ENCODE assay signal across 17 mouse cellular contexts in the genomic region with DNA sequence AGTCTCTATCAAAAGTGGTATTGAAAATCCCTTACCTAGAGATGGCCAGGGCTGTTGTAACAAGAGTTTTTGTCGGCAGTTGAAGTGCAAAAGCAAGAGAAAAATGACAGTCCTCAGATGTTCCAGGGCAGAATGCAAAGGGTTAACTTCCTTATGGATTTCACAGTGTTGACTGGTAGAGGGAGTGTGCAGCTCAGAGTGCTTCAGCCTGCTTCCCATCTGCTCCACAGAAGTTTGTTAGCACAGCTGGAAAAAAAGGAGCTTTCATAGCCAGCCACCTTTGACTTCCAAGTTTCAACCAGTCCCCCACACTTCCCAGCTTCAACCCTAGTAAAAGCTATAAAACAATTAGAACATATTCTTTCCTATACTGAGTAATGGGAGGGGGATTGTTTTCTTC.
DNase-seq lines count a peak whose midpoint lies in the region; ATAC-seq and TF ChIP-seq lines count a peak whose summit lies in the region.
"Had no signal": no experiment of that assay in that cellular context is flagged by ENCODE, and none has a peak within 500 bp of the region (broad histone marks: within the 10 kb centered on the region; RNA-seq: fewer than 3 reads in every experiment).

No protein-coding gene starts in this region.

- WGBS in intestine, embryonic 15.5 days: 24% methylated on average over 1 of the region's 1 CpGs
- WGBS in intestine, postnatal 0 days: 39% methylated on average over 1 of the region's 1 CpGs
- WGBS in midbrain, postnatal 0 days: 70% methylated on average over 1 of the region's 1 CpGs
- WGBS in midbrain, embryonic 16.5 days: 63% methylated on average over 1 of the region's 1 CpGs
- 25% methylated on average over 1 of the region's 1 CpGs for whole genome bisulfite sequencing in embryonic facial prominence, embryonic 14.5 days
- WGBS in heart, embryonic 10.5 days: 69% methylated on average over 1 of the region's 1 CpGs

- no peak overlapping the region for H3K4me3 ChIP-seq in intestine, embryonic 15.5 days (replicated peaks)
- no peak overlapping the region for H3K4me3 ChIP-seq in intestine, postnatal 0 days (ENCODE audit: low read depth, low read length)
- H3K4me3 ChIP-seq in midbrain, postnatal 0 days (ENCODE audit: low read depth, low read length): no peak overlapping the region
- no peak overlapping the region for H3K4me3 ChIP-seq in midbrain, embryonic 16.5 days (ENCODE audit: low read depth, low read length)
- no peak overlapping the region for H3K4me3 ChIP-seq in embryonic facial prominence, embryonic 14.5 days (ENCODE audit: low read depth, low read length)
- H3K4me3 ChIP-seq in heart, embryonic 10.5 days: no peak overlapping the region
- H3K4me3 ChIP-seq: embryonic facial prominence, embryonic 13.5 days; forebrain, embryonic 12.5 days; gastrocnemius, adult 2 months; heart, adult 2 months; limb, embryonic 15.5 days had no signal

- H3K9ac ChIP-seq in intestine, embryonic 15.5 days: no peak overlapping the region
- H3K9ac ChIP-seq in intestine, postnatal 0 days (ENCODE audit: low read depth, low read length): no peak overlapping the region
- no peak overlapping the region for H3K9ac ChIP-seq in midbrain, postnatal 0 days (replicated peaks; ENCODE audit: low read length, poor library complexity, severe bottlenecking)
- no peak overlapping the region for H3K9ac ChIP-seq in midbrain, embryonic 16.5 days (ENCODE audit: low read depth, low read length)
- no peak overlapping the region for H3K9ac ChIP-seq in embryonic facial prominence, embryonic 14.5 days (ENCODE audit: low read depth, low read length)
- H3K9ac ChIP-seq: embryonic facial prominence, embryonic 13.5 days; forebrain, embryonic 12.5 days; limb, embryonic 15.5 days had no signal

- no peaks in the 10 kb centered on the region for H3K9me3 ChIP-seq in intestine, embryonic 15.5 days
- no peaks in the 10 kb centered on the region for H3K9me3 ChIP-seq in intestine, postnatal 0 days (ENCODE audit: control insufficient read depth)
- H3K9me3 ChIP-seq in midbrain, postnatal 0 days (ENCODE audit: low read length): no peaks in the 10 kb centered on the region
- no peaks in the 10 kb centered on the region for H3K9me3 ChIP-seq in midbrain, embryonic 16.5 days (replicated peaks; ENCODE audit: control insufficient read depth, low read length, poor library complexity, severe bottlenecking)
- no peaks in the 10 kb centered on the region for H3K9me3 ChIP-seq in embryonic facial prominence, embryonic 14.5 days (ENCODE audit: control insufficient read depth, low read length)
- H3K9me3 ChIP-seq in heart, embryonic 10.5 days: no peaks in the 10 kb centered on the region
- H3K9me3 ChIP-seq: embryonic facial prominence, embryonic 13.5 days; forebrain, embryonic 12.5 days; limb, embryonic 15.5 days had no signal

- H3K4me2 ChIP-seq in intestine, embryonic 15.5 days (replicated peaks): no peak overlapping the region
- H3K4me2 ChIP-seq in intestine, postnatal 0 days (replicated peaks; ENCODE audit: low read depth): no peak overlapping the region
- H3K4me2 ChIP-seq in midbrain, postnatal 0 days (ENCODE audit: low read depth, low read length, poor library complexity, severe bottlenecking): no peak overlapping the region
- no peak overlapping the region for H3K4me2 ChIP-seq in midbrain, embryonic 16.5 days (ENCODE audit: low read length)
- H3K4me2 ChIP-seq in embryonic facial prominence, embryonic 14.5 days (ENCODE audit: low read depth, low read length): no peak overlapping the region
- H3K4me2 ChIP-seq: embryonic facial prominence, embryonic 13.5 days; forebrain, embryonic 12.5 days; limb, embryonic 15.5 days had no signal

- no peak overlapping the region for H3K27ac ChIP-seq in intestine, embryonic 15.5 days
- no peak overlapping the region for H3K27ac ChIP-seq in intestine, postnatal 0 days (ENCODE audit: low read depth, low read length)
- H3K27ac ChIP-seq in midbrain, postnatal 0 days (ENCODE audit: low read depth, low read length): no peak overlapping the region
- H3K27ac ChIP-seq in midbrain, embryonic 16.5 days (ENCODE audit: low read length): no peak overlapping the region
- H3K27ac ChIP-seq in embryonic facial prominence, embryonic 14.5 days (replicated peaks; ENCODE audit: low read depth, low read length): no peak overlapping the region
- no peak overlapping the region for H3K27ac ChIP-seq in heart, embryonic 10.5 days
- H3K27ac ChIP-seq: embryonic facial prominence, embryonic 13.5 days; forebrain, embryonic 12.5 days; gastrocnemius, adult 2 months; heart, adult 2 months; limb, embryonic 15.5 days had no signal

- H3K27me3 ChIP-seq in intestine, embryonic 15.5 days (replicated peaks): no peaks in the 10 kb centered on the region
- no peaks in the 10 kb centered on the region for H3K27me3 ChIP-seq in intestine, postnatal 0 days (replicated peaks; ENCODE audit: control insufficient read depth, insufficient read depth, low read length)
- no peaks in the 10 kb centered on the region for H3K27me3 ChIP-seq in midbrain, postnatal 0 days (ENCODE audit: insufficient read depth, low read length)
- no peaks in the 10 kb centered on the region for H3K27me3 ChIP-seq in midbrain, embryonic 16.5 days (ENCODE audit: control insufficient read depth, insufficient read depth, low read depth, low read length)
- no peaks in the 10 kb centered on the region for H3K27me3 ChIP-seq in embryonic facial prominence, embryonic 14.5 days (replicated peaks; ENCODE audit: control insufficient read depth, insufficient read depth, low read length)
- no peaks in the 10 kb centered on the region for H3K27me3 ChIP-seq in heart, embryonic 10.5 days (ENCODE audit: insufficient read depth, poor library complexity, severe bottlenecking)
- H3K27me3 ChIP-seq: embryonic facial prominence, embryonic 13.5 days; forebrain, embryonic 12.5 days; limb, embryonic 15.5 days had no signal

- TF ChIP-seq CTCF in intestine, postnatal 0 days (IDR thresholded peaks at IDR 0.05; ENCODE audit: low read depth): no peak
- TF ChIP-seq CTCF in midbrain, postnatal 0 days (IDR thresholded peaks at IDR 0.05): no peak

- H3K4me1 ChIP-seq in intestine, embryonic 15.5 days (replicated peaks): no peaks in the 10 kb centered on the region
- H3K4me1 ChIP-seq in intestine, postnatal 0 days (replicated peaks; ENCODE audit: control insufficient read depth, insufficient read depth, low read length): no peaks in the 10 kb centered on the region
- H3K4me1 ChIP-seq in midbrain, postnatal 0 days (ENCODE audit: insufficient read depth, low read length): no peaks in the 10 kb centered on the region
- H3K4me1 ChIP-seq in midbrain, embryonic 16.5 days (ENCODE audit: control insufficient read depth, insufficient read depth, low read length): no peaks in the 10 kb centered on the region
- H3K4me1 ChIP-seq in embryonic facial prominence, embryonic 14.5 days (ENCODE audit: control insufficient read depth, insufficient read depth, low read length): no peaks in the 10 kb centered on the region
- no peaks in the 10 kb centered on the region for H3K4me1 ChIP-seq in heart, embryonic 10.5 days
- H3K4me1 ChIP-seq: embryonic facial prominence, embryonic 13.5 days; forebrain, embryonic 12.5 days; limb, embryonic 15.5 days had no signal

- ATAC-seq in intestine, embryonic 15.5 days: 0 out of 2 replicates have a peak, but pooled peaks have one; percentile 39
- no peak for ATAC-seq in intestine, postnatal 0 days
- ATAC-seq in midbrain, postnatal 0 days (ENCODE audit: low FRiP score): no peak
- no peak for ATAC-seq in midbrain, embryonic 16.5 days
- no peak for ATAC-seq in embryonic facial prominence, embryonic 14.5 days (ENCODE audit: low read depth)
- no peak for ATAC-seq in frontal cortex, adult (ENCODE audit: low TSS enrichment)

- no peaks in the 10 kb centered on the region for H3K36me3 ChIP-seq in intestine, embryonic 15.5 days
- H3K36me3 ChIP-seq in intestine, postnatal 0 days (ENCODE audit: control insufficient read depth, insufficient read depth): no peaks in the 10 kb centered on the region
- H3K36me3 ChIP-seq in midbrain, postnatal 0 days (ENCODE audit: insufficient read depth, low read length): no peaks in the 10 kb centered on the region
- no peaks in the 10 kb centered on the region for H3K36me3 ChIP-seq in midbrain, embryonic 16.5 days (ENCODE audit: control insufficient read depth, insufficient read depth, low read length)
- no peaks in the 10 kb centered on the region for H3K36me3 ChIP-seq in embryonic facial prominence, embryonic 14.5 days (ENCODE audit: control insufficient read depth, insufficient read depth, low read length)
- no peaks in the 10 kb centered on the region for H3K36me3 ChIP-seq in heart, embryonic 10.5 days
- H3K36me3 ChIP-seq: embryonic facial prominence, embryonic 13.5 days; forebrain, embryonic 12.5 days; limb, embryonic 15.5 days had no signal

- peak; percentile 3 for DNase-seq in midbrain, postnatal 0 days (ENCODE audit: low spot score)
- DNase-seq in embryonic facial prominence, embryonic 14.5 days (ENCODE audit: low spot score): peak; percentile 27
- DNase-seq in mesoderm, embryonic 11.5 days (ENCODE audit: low read depth, low spot score): peak; percentile 55
- no peak for DNase-seq in heart, embryonic 10.5 days (ENCODE audit: low spot score)
- DNase-seq: adrenal gland, adult 8-10 months; cerebellum, adult 8-10 months; gastrocnemius, adult 2 months; heart, adult 2 months; lung, adult 2 months; thymus, postnatal 4 days had no signal
